Mouse (Mus musculus) limb, embryonic 14.5 days (tissue): ENCODE measurements at regions not wholly inside any gene's neighbourhood (a gene's known extent, or its start where the extent isn't known, plus 50 kb on each side); places are given as distances from the start of the nearest gene placed in this dataset.

Source experiments
- ATAC-seq: fragments of 200-750 bp; cut with Nextera tagmentation; 2 replicates; pipeline ENCODE4 v1.8.0; 2017; ENCODE audit warnings: low read depth, moderate number of reproducible peaks, moderate TSS enrichment; ENCODE audit not compliant: low FRiP score
- DNase-seq: peaks from one replicate; pipeline ENCODE4 v3.0.0-alpha.2; 2015; ENCODE audit warnings: low spot score
- H3K27ac ChIP-seq: fragments of 300-500 bp; sonication (generic); replicated peaks from 2 replicates; pipeline ENCODE4 v1.5.1; 2014; ENCODE audit warnings: low read depth, mild to moderate bottlenecking, low read length, moderate library complexity, mixed read lengths
- H3K27me3 ChIP-seq: fragments of 300-500 bp; sonication (generic); 2 replicates; pipeline ENCODE4 v1.6.1; 2014; ENCODE audit warnings: low read length, mixed read lengths; ENCODE audit not compliant: control insufficient read depth, insufficient read depth
- H3K36me3 ChIP-seq: fragments of 300-500 bp; sonication (generic); 2 replicates; pipeline ENCODE4 v1.6.1; 2014; ENCODE audit warnings: mild to moderate bottlenecking, low read length, moderate library complexity, mixed read lengths; ENCODE audit not compliant: control insufficient read depth, insufficient read depth
- H3K4me1 ChIP-seq: fragments of 300-500 bp; sonication (generic); 2 replicates; pipeline ENCODE4 v1.6.1; 2014; ENCODE audit warnings: antibody characterized with exemption, low read length, mixed read lengths; ENCODE audit not compliant: control insufficient read depth, insufficient read depth
- H3K4me2 ChIP-seq: fragments of 300-500 bp; sonication (generic); replicated peaks from 2 replicates; pipeline ENCODE4 v1.6.1; 2014; ENCODE audit warnings: low read depth, mild to moderate bottlenecking, low read length, moderate library complexity; ENCODE audit not compliant: severe bottlenecking
- H3K4me3 ChIP-seq: fragments of 300-500 bp; sonication (generic); replicated peaks from 2 replicates; pipeline ENCODE4 v1.5.1; 2014; ENCODE audit warnings: low read length
- H3K9ac ChIP-seq: fragments of 300-500 bp; sonication (generic); 2 replicates; pipeline ENCODE4 v1.6.1; 2014; ENCODE audit warnings: mild to moderate bottlenecking, low read depth, low read length, moderate library complexity; ENCODE audit not compliant: severe bottlenecking
- H3K9me3 ChIP-seq: fragments of 300-500 bp; sonication (generic); 2 replicates; pipeline ENCODE4 v1.6.1; 2016; ENCODE audit warnings: low read length; ENCODE audit not compliant: control insufficient read depth
- POLR2A ChIP-seq: fragments of 200-500 bp; IDR thresholded peaks from 2 replicates; pipeline ENCODE4 v1.8.0; 2012; ENCODE audit warnings: inconsistent platforms, mild to moderate bottlenecking, moderate library complexity, borderline replicate concordance; ENCODE audit not compliant: insufficient read depth, insufficient read length; ENCODE audit errors: extremely low read depth
- WGBS: fragments of 180-500 bp; shearing (Covaris S2); extraction: QIAGEN DNeasy Blood & Tissue Kit; methylation state at CpG from one replicate; pipeline ENCODE4 v1.1.7; 2014; 5-methylcytosine and 5-hydroxymethylcytosine counted together

DNA sequence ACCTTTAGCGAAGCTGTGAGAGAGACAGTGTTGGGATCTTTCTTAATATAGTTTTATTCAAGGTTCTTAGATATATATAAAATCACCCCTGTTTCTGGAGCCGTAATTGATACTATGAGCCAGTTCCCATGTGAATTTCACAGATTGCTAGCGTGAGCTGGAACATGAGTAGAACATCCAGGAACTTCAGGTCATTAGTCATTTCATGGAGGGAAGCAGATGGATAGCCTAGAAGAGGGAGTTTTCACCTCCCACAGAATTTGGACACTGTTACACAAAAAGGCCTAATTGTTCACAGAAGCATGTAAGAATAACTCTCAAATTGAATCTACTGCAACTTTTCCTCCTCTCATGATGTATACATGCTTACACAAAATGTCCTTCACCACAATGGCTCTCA, 1156.0 kb downstream of the Cdh8 start:
- Histone ChIP-seq H3K27ac (no peak overlapping the region), H3K4me1 (no peaks in the 10 kb centered on the region), H3K4me3 (no peak overlapping the region), H3K36me3 (no peaks in the 10 kb centered on the region), H3K9ac (no peak overlapping the region), H3K4me2 (no peak overlapping the region), H3K9me3 (no peaks in the 10 kb centered on the region), H3K27me3 (no peaks in the 10 kb centered on the region)
- WGBS: 70% methylated on average over 3 of the region's 3 CpGs
- ATAC-seq (no peak), DNase-seq (no peak)
- no peak for TF ChIP-seq POLR2A

DNA sequence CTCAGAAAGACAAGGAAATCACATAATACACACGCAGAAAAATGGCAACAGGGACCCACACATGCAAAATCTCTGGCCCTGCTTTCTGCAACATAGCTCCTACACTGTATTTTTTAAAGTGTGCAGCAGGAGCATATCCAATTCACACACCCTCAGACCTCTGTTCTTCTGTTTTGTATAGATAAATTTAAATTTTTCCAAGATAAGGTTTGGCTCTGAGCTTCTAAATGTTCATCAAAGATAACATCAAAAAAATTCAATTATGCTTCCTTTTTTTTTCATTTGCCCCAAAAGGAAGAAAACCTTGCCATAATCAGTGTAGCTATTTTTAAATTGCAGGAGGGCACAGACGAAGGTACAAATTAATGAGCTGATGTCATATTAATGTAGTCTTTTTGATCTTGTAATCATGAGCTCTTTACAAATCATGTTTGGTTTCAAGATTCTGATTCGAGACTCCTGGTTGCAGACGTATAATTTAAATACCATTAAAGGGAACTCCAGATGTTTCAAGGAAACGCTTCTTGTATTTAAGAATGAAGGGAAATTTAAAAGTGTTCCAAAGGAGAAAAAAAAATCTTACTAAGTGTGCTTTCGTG, 1172.8 kb downstream of the Cdh8 start:
- no peak for DNase-seq

DNA sequence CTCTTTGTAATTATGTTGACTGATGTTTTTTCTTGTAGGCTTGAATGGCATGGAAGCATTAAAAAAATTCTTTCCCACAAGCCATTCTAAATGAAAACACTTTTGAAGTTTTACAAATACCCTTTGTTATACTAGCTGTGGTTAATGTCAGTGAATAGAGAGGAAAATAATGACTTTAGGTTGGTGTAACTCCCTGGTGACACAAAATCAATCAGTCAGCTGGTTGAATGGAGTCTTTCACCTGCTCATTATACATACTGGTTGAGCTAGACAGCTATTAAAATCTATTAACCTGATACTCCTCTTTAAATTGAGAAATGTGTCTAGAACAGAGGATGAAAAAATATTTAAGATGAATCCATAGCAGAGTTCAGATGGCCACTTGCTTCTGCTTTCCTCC, 1202.3 kb downstream of the Cdh8 start:
- H3K4me2 ChIP-seq: no peak overlapping the region
- no peaks in the 10 kb centered on the region for H3K27me3 ChIP-seq
- DNase-seq (no peak), ATAC-seq (no peak)
- no peaks in the 10 kb centered on the region for H3K4me1 ChIP-seq
- H3K9ac ChIP-seq: no peak overlapping the region
- H3K36me3 ChIP-seq: no peaks in the 10 kb centered on the region
- no peak overlapping the region for H3K4me3 ChIP-seq
- no peak for TF ChIP-seq POLR2A
- H3K27ac ChIP-seq: no peak overlapping the region
- no peaks in the 10 kb centered on the region for H3K9me3 ChIP-seq

More for the DNA sequence above, 1172.8 kb downstream of the Cdh8 start:
- ATAC-seq: no peak
- Histone ChIP-seq H3K4me1 (no peaks in the 10 kb centered on the region), H3K27ac (no peak overlapping the region), H3K36me3 (no peaks in the 10 kb centered on the region), H3K4me2 (no peak overlapping the region), H3K4me3 (no peak overlapping the region), H3K27me3 (no peaks in the 10 kb centered on the region), H3K9me3 (no peaks in the 10 kb centered on the region), H3K9ac (no peak overlapping the region)
- TF ChIP-seq POLR2A: no peak
- 23% methylated on average over 6 of the region's 6 CpGs for WGBS
